Mouse (Mus musculus) cerebellum, adult 2 months (tissue): ENCODE measurements around the gene Muc4. TPM values are rescaled to one million over a fixed set of nuclear protein-coding genes. Genes with fewer than 3 reads are reported as not detected.

Experiments
- DNase-seq, 2 experiments: peaks; one replicate each; pipeline ENCODE4 v3.0.0; 2021
- H3K27ac ChIP-seq: fragments of 200-500 bp; 2 replicates; pipeline ENCODE4 v1.5.1; 2012; ENCODE audit warnings: low read length, control low read depth, inconsistent platforms; ENCODE audit not compliant: insufficient read depth
- H3K27me3 ChIP-seq: fragments of 200-500 bp; 2 replicates; pipeline ENCODE4 v1.6.1; 2012; ENCODE audit warnings: inconsistent platforms, mild to moderate bottlenecking, low read length, moderate library complexity; ENCODE audit not compliant: control insufficient read depth, insufficient read depth
- H3K4me1 ChIP-seq: fragments of 200-500 bp; 2 replicates; pipeline ENCODE4 v1.6.1; 2011; ENCODE audit warnings: low read length; ENCODE audit not compliant: control insufficient read depth, insufficient read depth
- H3K4me3 ChIP-seq: fragments of 200-500 bp; replicated peaks from 2 replicates; pipeline ENCODE3; 2011; ENCODE audit warnings: mild to moderate bottlenecking, low read depth, low read length, control low read depth; ENCODE audit not compliant: insufficient read depth
- CTCF ChIP-seq: fragments of 200-500 bp; IDR thresholded peaks from 2 replicates; pipeline ENCODE4 v1.5.1; 2011; ENCODE audit warnings: low read depth, mild to moderate bottlenecking, control low read depth, low read length, moderate library complexity, borderline replicate concordance; ENCODE audit not compliant: insufficient read depth
- POLR2A ChIP-seq: fragments of 200-500 bp; IDR thresholded peaks from 2 replicates; pipeline ENCODE4 v1.6.1; 2011; ENCODE audit warnings: low read length, control low read depth, borderline replicate concordance; ENCODE audit not compliant: insufficient read depth
- WGBS: fragments of 180-500 bp; shearing (Covaris S2); methylation state at CpG from one replicate; pipeline ENCODE4 v1.1.7; 2018; 5-methylcytosine and 5-hydroxymethylcytosine counted together
- polyA plus RNA-seq: library from polyadenylated mRNA; depleted of rRNA; stranded (reverse); fragments of >200 nt; gene quantifications from 2 replicates; pipeline ENCODE4 v1.2.3, GENCODE M21; 2012

The Muc4 gene
- polyA plus RNA-seq, 1 experiment, result 0.03 TPM

DNA sequence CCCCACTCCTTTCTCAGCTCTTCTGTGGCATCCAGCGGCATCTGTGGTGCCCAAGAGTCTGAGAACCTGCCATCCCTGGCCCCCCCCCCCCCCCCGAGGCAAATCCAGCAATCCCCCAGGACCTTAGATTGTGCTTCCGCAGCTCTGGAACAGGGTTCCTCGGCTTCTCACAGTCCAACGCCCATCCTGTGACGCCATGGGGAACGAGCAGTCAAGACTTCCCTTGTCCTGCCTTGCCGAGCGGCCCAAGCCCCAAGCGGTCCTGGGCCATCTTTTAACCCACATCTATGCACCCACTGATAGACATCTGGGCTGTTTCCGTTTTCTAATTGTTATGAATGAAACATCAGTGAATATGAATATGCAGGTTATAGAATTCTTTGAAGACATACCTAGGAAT is 23.5 kb upstream of the Muc4 start:
- Histone ChIP-seq H3K4me1 (no peaks in the 10 kb centered on the region), H3K27me3 (no peaks in the 10 kb centered on the region), H3K4me3 (no peak overlapping the region), H3K27ac (no peak overlapping the region)
- 75% methylated on average over 11 of the region's 11 CpGs for WGBS
- no peak for TF ChIP-seq CTCF
- TF ChIP-seq POLR2A, result no peak
- no peak for DNase-seq

DNA sequence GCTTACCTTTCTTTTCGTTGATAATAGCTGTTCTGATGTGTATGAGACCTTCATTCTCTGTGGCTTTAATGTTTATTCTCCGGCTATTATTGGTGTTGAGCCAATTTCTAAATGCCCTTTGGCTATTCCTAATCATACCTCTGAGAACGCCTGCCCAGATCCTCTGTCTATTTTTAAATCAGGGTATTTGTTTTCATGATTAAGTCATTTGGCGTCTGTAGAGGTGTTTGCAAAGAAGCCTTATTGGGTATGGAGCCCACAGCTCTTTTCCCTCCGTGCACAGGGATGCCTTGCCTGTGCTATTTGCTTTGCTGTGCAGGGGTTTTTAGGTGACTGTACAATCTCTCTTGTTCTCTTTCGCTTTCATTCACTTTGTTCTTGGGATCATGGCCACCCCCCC is 22.1 kb upstream of the Muc4 start:
- WGBS, result 53% methylated on average over 6 of the region's 6 CpGs
- Histone ChIP-seq H3K27ac (no peak overlapping the region), H3K27me3 (no peaks in the 10 kb centered on the region), H3K4me1 (no peaks in the 10 kb centered on the region), H3K4me3 (no peak overlapping the region)
- no peak for DNase-seq
- TF ChIP-seq POLR2A (no peak), CTCF (no peak)

DNA sequence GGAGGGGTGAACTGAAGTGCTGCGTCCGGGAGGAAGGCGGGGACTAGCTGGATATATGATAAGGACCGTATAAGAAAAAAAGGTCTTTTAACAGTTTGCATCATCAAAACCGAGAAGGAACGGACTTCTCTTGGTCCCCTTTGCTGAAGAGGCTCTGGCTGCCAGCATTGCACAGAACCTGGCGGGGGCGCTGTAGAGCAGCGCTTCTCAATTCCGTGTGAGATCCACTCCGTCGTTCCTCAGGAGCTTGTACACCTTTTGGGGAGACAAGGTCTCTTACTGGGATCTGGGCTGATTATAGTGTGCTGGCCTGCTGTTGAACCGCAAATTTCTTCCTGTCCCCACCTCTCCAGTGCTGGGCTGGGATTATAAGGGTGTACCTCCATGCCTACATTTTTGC is 20.3 kb upstream of the Muc4 start:
- WGBS, result 29% methylated on average over 13 of the region's 13 CpGs

DNA sequence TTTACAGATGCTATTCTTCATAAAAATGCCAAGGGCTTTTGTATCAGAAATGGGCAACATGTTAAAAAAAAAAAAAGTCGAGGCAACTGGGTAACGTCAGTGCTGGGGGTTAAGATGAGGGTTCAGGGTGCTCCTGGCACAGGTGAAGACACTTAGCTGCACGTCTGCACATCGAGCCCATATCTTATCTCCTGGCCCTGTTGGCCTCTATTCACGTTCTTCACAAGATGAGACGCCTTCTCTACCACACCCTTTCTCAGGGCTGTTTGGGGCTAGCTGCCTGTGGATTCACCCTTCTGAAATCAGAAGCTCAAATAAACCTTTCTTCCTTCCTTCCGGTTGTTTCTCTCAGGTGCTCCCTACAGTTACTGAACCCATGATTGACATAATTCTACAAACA is 12.5 kb upstream of the Muc4 start:
- 86% methylated on average over 7 of the region's 7 CpGs for WGBS
- TF ChIP-seq POLR2A (no peak), CTCF (no peak)

More for the DNA sequence above, 20.3 kb upstream of the Muc4 start:
- no peaks in the 10 kb centered on the region for H3K27me3 ChIP-seq
- TF ChIP-seq POLR2A, result no peak
- TF ChIP-seq CTCF, result peak; percentile 37; the same call in 1 of the 2 replicates
- H3K4me1 ChIP-seq, result no peaks in the 10 kb centered on the region
- H3K27ac ChIP-seq, result no peak overlapping the region
- DNase-seq, result no peak
- no peak overlapping the region for H3K4me3 ChIP-seq

DNA sequence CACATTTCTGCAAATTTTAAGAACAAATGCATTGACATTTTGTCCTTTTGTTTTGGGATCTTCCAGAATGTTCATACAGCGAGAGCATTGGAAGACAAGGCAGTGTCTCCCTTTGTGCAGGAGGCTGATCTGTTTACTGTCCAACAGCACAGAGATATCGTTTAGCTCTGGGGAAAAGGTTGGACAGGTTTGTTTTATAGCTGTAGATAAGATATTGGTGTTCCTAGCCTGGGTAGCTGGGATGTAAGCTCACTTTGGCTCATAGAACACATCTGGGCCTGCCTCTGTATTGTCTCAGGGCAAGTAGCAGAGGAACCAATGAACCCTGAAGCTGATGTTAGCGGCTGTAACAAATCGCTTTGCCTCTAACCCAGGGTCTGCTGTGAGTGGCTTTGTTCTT is 11.9 kb upstream of the Muc4 start:
- TF ChIP-seq POLR2A (no peak), CTCF (no peak)
- no peak for DNase-seq
- 88% methylated on average over 4 of the region's 4 CpGs for WGBS
- peaks cover 5% of the 10 kb centered on the region; the same call in 1 of the 2 replicates for H3K4me1 ChIP-seq
- H3K27ac ChIP-seq, result no peak overlapping the region
- H3K4me3 ChIP-seq, result no peak overlapping the region
- no peaks in the 10 kb centered on the region; the same call in 1 of the 2 replicates for H3K27me3 ChIP-seq

More for the DNA sequence above, 12.5 kb upstream of the Muc4 start:
- peaks cover 5% of the 10 kb centered on the region; the same call in 1 of the 2 replicates for H3K4me1 ChIP-seq
- no peaks in the 10 kb centered on the region; the same call in 1 of the 2 replicates for H3K27me3 ChIP-seq
- DNase-seq, result no peak
- H3K27ac ChIP-seq, result no peak overlapping the region
- H3K4me3 ChIP-seq, result no peak overlapping the region

DNA sequence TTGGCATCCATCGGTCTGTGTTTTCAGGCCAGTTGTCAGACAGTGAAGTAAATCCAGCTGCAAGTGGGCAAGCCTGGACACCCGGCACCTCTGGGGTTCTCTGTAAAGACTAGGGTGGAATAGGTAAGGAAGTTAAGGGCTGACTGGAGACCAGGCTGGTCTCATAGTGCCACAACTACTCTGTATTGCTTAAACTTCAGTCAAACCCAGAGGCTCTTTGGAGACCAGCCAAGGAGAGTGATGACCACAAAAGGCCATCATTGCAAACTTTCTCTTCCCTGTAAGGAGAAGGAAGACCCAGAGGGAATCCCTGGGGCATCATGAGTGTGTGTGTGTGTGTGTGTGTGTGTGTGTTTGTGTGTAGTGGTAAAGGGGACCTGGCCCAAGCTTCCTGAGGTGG is 11.4 kb upstream of the Muc4 start:
- Histone ChIP-seq H3K4me3 (no peak overlapping the region), H3K27me3 (no peaks in the 10 kb centered on the region; the same call in 1 of the 2 replicates), H3K27ac (no peak overlapping the region), H3K4me1 (peaks cover 5% of the 10 kb centered on the region; the same call in 1 of the 2 replicates)
- TF ChIP-seq CTCF (no peak), POLR2A (no peak)
- WGBS, result 87% methylated on average over 2 of the region's 2 CpGs
- DNase-seq, result no peak

DNA sequence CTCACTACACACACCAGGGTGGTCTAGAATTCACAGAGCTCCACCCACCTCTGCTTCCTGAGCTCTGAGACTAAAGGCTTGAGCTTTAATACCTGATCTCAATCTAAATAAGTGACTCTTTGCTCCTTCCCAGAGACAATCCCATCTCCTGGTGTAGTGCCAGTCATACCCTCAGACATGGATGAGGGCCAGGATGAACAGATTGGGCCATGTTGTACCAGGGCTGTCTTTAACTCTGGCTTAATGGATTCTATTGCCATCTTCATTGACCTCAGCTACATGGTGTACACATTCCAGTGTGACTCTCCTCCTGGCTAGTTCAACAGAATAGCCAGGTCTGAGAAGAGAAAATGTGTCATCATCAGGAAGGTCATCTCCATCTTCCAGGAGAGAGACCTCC is 9.2 kb upstream of the Muc4 start:
- H3K27ac ChIP-seq, result no peak overlapping the region
- peaks cover 5% of the 10 kb centered on the region; the same call in 1 of the 2 replicates for H3K4me1 ChIP-seq
- peak; percentile 70 to 74 for DNase-seq
- H3K4me3 ChIP-seq, result no peak overlapping the region
- H3K27me3 ChIP-seq, result no peaks in the 10 kb centered on the region; the same call in 1 of the 2 replicates
- no peak for TF ChIP-seq CTCF
- no peak for TF ChIP-seq POLR2A

DNA sequence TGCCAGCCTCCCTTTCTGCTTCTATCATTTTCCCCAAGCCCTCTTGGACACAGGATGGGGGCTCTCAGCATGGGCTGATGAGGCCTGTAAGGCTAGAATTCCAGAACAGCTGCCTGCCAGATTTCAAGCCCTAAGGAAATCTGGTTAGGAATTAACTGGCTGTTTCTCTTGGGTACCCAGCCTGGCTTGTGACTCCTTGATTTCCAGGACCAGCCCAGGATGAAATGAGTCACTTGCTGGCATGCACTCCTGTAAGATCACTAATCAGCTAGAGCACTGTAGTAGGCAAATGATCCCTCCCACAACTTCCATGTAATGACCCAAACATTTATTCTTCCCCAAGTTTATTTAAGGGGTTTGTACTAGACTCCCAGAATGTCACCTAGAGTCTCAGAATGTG is 7.4 kb upstream of the Muc4 start:
- DNase-seq, result no peak
- peaks cover 5% of the 10 kb centered on the region; the same call in 1 of the 2 replicates for H3K4me1 ChIP-seq
- H3K27me3 ChIP-seq, result no peaks in the 10 kb centered on the region; the same call in 1 of the 2 replicates
- no peak overlapping the region for H3K27ac ChIP-seq
- no peak overlapping the region for H3K4me3 ChIP-seq
- no peak for TF ChIP-seq POLR2A
- TF ChIP-seq CTCF, result no peak

DNA sequence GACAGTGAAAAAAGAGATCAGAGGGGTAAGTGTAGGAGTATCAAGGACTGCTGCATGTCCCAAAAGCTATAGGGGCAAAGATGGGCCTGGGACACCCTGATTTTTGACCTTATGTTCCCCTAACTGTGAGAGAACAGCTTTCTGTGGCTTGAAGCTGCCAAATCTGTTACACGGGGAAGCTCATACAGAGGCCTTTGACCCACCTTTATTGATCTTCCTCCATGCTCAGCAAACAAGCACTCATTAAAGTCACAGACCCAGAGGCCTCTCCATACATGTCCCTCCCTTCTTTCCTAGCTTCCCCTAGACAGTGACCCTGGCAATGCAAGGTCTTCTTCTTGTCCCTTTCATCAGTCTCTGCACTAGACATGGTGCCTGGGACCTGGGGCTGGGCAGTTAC is 7.0 kb upstream of the Muc4 start:
- no peak overlapping the region for H3K4me3 ChIP-seq
- no peaks in the 10 kb centered on the region; the same call in 1 of the 2 replicates for H3K27me3 ChIP-seq
- H3K4me1 ChIP-seq, result peaks cover 5% of the 10 kb centered on the region; the same call in 1 of the 2 replicates
- DNase-seq, result no peak
- H3K27ac ChIP-seq, result no peak overlapping the region
- no peak for TF ChIP-seq CTCF
- no peak for TF ChIP-seq POLR2A
- WGBS, result 93% methylated on average over 1 of the region's 1 CpGs
